Mouse (Mus musculus) ovary, postnatal 10 days (tissue): ENCODE measurements around the gene Rab26.
A peak's percentile ranks its signal among the peaks of the same experiment; 100 is the strongest.

Experiments
- DNase-seq: peaks from one replicate; pipeline ENCODE4 v3.0.0; 2022; ENCODE audit warnings: low spot score

Gene Rab26

DNA sequence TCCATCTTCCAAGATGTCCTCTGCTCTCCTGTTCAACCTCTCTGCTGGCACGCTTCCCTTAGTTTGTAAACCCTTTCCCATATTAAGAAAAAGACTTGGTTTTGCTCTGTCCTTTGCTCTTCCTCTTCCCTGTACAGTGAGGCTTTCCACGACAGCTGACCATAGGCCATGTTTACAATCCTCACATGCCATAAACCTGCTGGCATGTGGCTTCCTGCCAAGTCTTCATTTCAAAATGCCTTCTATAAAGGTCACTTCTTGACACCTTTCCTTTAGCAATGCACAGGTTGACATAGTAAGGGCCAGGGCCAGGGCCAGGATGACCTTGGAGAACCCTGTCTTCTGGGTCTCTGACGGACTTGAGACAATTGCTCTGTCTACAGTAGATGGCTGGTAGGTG lies 12.2 kb upstream of the Rab26 start:
- DNase-seq = no peak

DNA sequence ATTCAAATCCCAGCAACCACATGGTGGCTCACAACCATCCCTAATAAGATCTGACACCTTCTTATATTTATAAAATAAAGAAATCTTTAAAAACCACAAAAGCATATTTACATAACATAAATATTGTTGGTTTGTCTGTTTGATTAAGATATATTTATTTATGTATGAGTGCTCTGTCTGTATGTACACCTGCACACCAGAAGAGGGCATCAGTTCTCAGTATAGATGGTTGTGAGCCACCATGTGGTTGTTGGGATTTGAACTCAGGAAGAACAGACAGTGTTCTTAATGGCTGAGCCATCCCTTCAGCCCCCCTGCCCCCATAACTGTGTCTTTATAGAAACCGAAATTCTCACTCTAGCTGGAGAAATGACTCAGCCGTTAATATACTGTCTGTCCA lies 11.2 kb upstream of the Rab26 start:
- DNase-seq = no peak

DNA sequence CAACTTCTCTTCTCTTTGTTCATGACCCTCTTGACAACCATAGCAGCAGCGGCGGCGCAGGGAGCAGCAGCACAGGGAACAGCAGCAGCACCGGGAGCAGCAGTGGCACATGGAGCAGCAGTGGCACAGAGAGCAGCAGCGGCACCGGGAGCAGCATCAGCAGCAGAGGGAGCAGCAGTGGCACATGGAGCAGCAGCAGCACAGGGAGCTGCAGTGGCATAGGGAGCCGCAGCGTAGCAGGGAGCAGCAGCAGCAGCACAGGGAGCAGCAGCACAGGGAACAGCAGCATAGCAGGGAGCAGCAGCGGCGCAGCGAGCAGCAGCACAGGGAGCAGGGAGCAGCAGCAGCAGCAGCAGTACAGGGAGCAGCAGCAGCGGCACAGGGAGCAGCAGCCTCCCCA lies 10.6 kb upstream of the Rab26 start:
- no peak for DNase-seq

GRCm38 (mm10) chr17:24540375-24540774 lies 6.4 kb upstream of the Rab26 start:
- DNase-seq = no peak

DNA sequence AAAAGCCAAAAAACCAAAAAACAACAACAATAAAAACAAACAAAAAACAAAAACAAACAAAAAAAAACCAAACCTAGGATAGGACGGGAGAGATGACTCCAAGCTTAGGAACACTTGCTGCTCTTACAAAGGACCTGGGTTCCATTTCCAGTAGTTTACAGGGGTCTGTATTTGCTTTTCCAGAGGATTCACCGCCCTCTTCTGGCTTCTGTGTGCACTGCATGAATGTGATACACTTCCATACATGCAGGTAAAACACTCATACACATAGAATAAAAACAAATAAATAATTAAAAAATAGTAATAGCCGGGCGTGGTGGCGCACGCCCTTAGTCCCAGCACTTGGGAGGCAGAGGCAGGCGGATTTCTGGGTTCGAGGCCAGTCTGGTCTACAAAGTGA lies 4.9 kb upstream of the Rab26 start:
- no peak for DNase-seq

DNA sequence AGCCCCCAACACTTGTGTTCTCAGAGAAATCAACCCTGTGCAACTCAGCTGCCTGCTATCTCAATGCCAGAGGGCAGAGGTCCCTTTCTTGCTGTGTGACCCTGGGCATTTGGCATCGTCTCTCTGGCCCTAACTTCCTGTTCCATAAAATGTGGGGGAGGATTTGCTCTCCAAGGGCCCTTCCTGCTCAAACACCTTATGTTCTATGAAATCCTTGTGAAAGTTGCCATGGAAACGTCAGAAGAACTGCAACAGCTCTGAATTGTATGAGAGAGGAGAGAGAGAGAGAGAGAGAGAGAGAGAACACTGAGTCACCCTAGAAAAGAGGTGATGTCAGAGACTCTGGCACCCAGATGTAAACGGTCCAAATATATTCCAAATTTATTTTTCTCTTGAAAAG lies 3.5 kb upstream of the Rab26 start:
- DNase-seq = no peak

DNA sequence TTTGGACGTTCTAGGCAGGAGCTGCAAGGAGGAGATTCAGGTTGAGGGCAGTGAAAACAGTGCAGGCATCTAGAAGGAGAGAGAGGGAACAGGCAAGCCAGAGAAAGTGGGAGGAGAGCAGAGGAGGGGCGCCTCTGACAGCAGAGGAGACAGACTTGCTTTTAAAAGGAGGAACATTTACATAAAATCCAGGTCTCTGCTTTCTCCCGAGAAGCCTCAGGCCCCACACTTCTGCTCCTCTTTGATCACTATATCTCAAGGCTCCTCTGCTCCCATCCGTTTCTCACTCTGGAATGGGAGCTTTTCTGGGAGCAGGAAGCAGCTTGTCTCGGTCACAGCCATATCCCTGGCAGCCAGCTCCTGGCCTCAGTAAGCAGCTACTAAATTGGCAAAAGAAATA lies 1.3 kb upstream of the Rab26 start:
- no peak for DNase-seq

GRCm38 (mm10) chr17:24533099-24533992 lies 664 bp downstream of the Rab26 start:
- DNase-seq = peak; percentile 32

DNA sequence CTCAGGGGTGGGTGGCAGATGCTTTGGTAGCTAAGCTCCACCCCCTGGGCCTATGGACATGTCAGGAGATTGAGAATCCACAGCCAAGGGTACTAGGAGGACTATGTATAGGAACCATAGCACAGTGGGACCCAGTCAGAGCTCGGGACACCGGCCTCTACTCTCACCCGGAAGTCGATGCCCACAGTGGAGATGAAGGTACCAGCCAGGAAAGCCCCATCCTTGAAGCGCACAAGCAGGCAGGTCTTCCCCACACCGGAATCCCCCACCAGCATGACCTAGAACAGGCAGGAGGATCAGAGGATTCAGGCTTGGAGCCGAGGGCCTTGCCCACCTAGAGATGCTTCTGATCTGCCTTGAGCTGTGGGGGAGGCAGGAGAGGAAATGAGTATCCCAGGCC lies 2.0 kb downstream of the Rab26 start:
- no peak for DNase-seq

DNA sequence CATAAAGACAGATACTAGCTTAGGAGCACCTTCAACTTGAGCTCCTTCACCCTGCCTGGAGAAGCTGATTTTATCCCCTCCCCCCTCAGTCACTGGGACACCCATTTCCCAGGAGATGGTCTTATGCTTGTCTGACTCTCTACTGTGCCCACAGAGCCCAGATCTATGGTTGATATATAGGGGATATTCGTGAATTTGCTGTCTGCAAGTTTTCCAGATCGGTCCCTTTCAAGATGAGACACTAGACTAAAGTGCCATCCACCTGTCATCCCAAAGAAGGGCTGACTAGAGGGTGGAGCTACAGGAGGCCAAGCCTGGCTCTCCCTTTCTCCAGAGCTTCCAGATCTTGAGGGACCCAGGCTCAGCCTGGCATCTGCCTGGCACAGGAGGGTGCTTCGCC lies 2.9 kb downstream of the Rab26 start:
- DNase-seq = no peak

DNA sequence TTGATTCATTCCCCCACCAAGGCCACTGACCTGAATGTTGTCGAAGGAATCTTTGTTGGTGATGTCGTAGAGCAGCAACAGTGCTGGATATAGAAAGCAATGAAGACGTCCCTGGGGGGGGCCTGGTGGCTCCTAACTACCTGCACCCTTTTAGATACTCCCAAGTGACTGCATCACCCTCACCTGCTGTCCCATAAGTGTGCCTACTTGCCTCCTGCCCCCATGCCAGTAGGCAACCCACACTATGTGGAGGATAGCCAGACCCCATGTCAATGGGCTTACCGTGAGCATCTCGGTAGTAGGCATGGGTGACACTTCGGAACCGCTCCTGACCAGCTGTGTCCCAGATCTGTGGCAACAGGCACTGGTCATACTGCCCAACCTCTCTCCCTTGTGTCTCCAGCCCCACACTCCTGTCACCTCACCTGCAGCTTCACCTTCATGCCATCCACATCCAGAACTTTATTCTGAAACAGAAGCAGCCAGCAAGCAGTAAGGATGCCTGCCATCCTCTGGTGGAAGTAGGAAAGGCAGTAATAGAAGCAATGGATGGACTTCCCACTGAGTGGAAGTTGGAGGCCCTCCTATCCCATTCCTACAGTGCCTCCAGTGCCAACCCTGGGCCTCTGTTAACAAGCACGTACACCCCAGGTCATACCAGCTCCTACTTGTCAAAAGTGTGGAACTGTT lies 3.5 kb downstream of the Rab26 start:
- no peak for DNase-seq

DNA sequence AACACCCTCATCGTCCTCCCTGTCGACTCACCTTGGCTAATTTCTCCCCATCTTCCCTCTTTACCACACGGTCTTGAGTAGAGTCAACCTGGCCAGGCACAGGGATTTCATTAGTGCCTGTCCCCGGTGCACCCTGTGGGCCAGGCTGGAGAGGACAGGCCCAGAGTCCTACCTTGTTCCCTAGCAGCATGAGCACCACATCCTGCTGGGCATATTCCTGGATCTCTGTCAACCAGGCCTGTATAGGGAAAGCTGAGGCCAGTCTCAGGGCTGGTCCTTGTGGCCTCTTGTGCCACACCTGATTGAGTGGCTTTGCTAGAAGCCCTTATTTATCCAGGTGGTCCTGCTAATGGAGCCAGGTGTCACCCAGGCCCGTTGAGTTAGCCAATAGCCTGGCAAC lies 4.1 kb downstream of the Rab26 start:
- DNase-seq = no peak

- DNase-seq = no peak
Measured at GRCm38 (mm10) chr17:24529007-24529451, 5.0 kb downstream of the Rab26 start.

GRCm38 (mm10) chr17:24528560-24528918 lies 5.5 kb downstream of the Rab26 start:
- DNase-seq = no peak

- DNase-seq = peak; percentile 54
Measured at GRCm38 (mm10) chr17:24527723-24528559, 6.1 kb downstream of the Rab26 start, which contains the start of gene Traf7. Gene Traf7, minus strand, starts transcription at chr17:24527938.

- DNase-seq = no peak
Measured at GRCm38 (mm10) chr17:24527315-24527714, 6.7 kb downstream of the Rab26 start.

DNA sequence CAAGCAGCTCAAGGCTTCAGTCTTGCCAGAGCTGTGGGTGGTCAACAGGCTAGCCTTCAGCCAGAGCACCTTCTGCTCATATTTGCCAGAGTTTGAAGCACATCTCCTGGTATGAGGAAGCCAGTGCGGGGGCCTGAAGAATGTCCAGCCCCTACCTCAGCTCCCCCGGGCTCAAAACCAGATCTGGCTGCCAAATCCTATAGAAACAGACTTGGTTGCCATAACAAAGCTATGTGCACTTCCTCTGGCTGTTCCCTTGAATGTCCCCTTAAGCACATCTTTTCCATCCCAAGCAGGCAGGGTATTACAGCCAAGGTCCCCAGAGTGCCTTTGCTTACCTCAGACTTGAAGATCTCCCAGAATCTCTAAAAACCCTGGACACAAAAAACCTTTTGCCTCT lies 9.3 kb downstream of the Rab26 start:
- no peak for DNase-seq

- no peak for DNase-seq
Measured at GRCm38 (mm10) chr17:24520450-24520849, 13.6 kb downstream of the Rab26 start.

DNA sequence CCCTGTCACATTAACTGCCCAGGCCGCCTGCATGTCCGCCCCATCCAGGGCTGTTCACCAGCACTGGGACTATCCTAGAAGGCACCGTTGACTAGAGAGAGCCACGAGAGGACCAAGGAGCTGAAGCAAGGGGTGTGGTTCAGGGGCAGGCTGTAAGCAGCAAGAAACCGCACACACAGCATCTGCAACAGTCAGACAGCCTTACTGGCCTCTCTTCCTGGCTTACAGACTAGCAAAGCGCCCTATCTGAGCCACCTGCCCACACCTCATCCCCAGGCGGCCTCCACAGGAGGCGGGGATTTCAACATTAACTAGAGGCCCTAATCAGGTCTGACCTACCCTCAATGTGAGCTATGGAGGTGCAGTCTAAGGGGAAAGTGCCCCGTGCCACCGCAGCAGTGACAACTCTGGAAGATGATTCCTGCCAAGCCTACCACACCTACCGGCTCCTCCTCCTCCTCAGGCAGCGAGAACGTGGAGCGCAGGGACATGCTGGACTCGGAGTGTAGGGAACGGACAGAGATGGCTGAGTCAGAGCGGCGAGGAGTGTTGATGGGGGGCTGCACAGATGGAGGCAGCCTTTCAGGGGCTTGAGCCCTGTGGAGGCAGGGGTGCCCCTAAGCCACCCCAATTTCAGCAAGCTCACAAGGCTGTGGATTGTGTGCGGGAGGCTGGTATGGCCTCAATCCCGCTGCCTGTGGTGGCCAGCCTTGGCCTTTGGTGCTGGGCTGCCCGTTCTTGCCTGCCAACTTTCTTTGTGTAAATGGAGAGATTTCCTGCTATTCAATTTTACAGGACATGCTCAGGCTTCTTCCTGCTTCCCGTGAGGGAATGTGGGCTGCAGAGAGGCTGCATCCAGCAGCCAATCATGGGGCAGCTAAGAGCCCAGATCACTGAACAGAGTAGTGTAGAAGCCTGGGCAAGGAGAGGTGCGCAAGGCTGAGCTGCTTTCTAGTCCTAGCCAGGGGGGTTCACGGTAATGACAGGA lies 19.4 kb downstream of the Rab26 start:
- no peak for DNase-seq

GRCm38 (mm10) chr17:24513609-24514008 lies 20.4 kb downstream of the Rab26 start:
- no peak for DNase-seq

- DNase-seq = no peak
Measured at GRCm38 (mm10) chr17:24507806-24508460, 26.1 kb downstream of the Rab26 start.
